Mouse (Mus musculus) stomach, postnatal 0 days (tissue): ENCODE results near the gene Aqr.

ENCODE experiments used
- CTCF ChIP-seq: IDR thresholded peaks from 2 replicates; pipeline ENCODE4 v1.5.1; 2016; ENCODE audit warnings: antibody characterized with exemption, low read depth, mild to moderate bottlenecking, moderate library complexity
- EP300 ChIP-seq: optimal IDR thresholded peaks from 2 replicates; pipeline ENCODE3; 2016; ENCODE audit warnings: antibody characterized with exemption

GRCm38 (mm10) chr2:114153247-114153646 is 33.6 kb downstream of the Aqr start:
- TF ChIP-seq CTCF (no peak), EP300 (no peak)
